ENCODE assay signal across 8 mouse cellular contexts in genomic region chr2:64098618-64099320, GRCm38 (mm10). TPM values are rescaled to one million over a fixed set of nuclear protein-coding genes. Genes with fewer than 3 reads are reported as not detected.
DNase-seq lines count a peak whose midpoint lies in the region; ATAC-seq and TF ChIP-seq lines count a peak whose summit lies in the region.

No protein-coding gene starts in this region.

- TF ChIP-seq CTCF in layer of hippocampus, adult 2 months (conservative IDR thresholded peaks at IDR 0.05) = peak; percentile 29
- TF ChIP-seq CTCF in bone marrow macrophage, adult 2 months (IDR thresholded peaks at IDR 0.05; ENCODE audit: low read depth, low read length) = no peak
- peak; percentile 49 for TF ChIP-seq CTCF in stomach, postnatal 0 days (IDR thresholded peaks at IDR 0.05; ENCODE audit: low read depth)

- H3K36me3 ChIP-seq in kidney, embryonic 14.5 days (ENCODE audit: control insufficient read depth, insufficient read depth, low read length) = no peaks in the 10 kb centered on the region
- no peaks in the 10 kb centered on the region for H3K36me3 ChIP-seq in stomach, postnatal 0 days (ENCODE audit: control insufficient read depth, insufficient read depth, low read length)

- under 1% methylated on average over 21 of the region's 21 CpGs for WGBS in kidney, embryonic 14.5 days
- WGBS in stomach, postnatal 0 days = 10% methylated on average over 21 of the region's 21 CpGs

- intact Hi-C loops in gastrocnemius, postnatal 14 days (cut with DNase I; ENCODE audit: low total_unique reads) = no loop called here

- ATAC-seq in kidney, embryonic 14.5 days (ENCODE audit: low FRiP score, low TSS enrichment) = peak; percentile 86
- ATAC-seq in stomach, postnatal 0 days (ENCODE audit: low FRiP score, low TSS enrichment) = peak; percentile 75

- H3K27me3 ChIP-seq in kidney, embryonic 14.5 days (ENCODE audit: control insufficient read depth, insufficient read depth, low read length) = no peaks in the 10 kb centered on the region
- no peaks in the 10 kb centered on the region for H3K27me3 ChIP-seq in stomach, postnatal 0 days (ENCODE audit: control insufficient read depth, insufficient read depth, low read length)

- peak overlapping the region; percentile 96 for H3K9ac ChIP-seq in kidney, embryonic 14.5 days (ENCODE audit: low read depth, low read length)
- H3K9ac ChIP-seq in stomach, postnatal 0 days (ENCODE audit: low read length) = peak overlapping the region; percentile 77

- TF ChIP-seq POLR2A in bone marrow macrophage, adult 2 months (IDR thresholded peaks at IDR 0.05; ENCODE audit: borderline replicate concordance, low read depth, low read length) = no peak

- DNase-seq in layer of hippocampus, adult 2 months (ENCODE audit: low spot score in 2 of 2) = no peak
- no peak for DNase-seq in layer of hippocampus, adult 11-12 months (ENCODE audit: low spot score)
- DNase-seq in gastrocnemius, postnatal 14 days = peak; percentile 24
- DNase-seq in lung, postnatal 36 days = peak; percentile 9
- DNase-seq in stomach, postnatal 0 days (ENCODE audit: low spot score) = peak; percentile 57
- no peak for DNase-seq in natural killer cell, adult 2 months (ENCODE audit: low spot score in 2 of 2)

- peak overlapping the region; percentile 80 for H3K4me2 ChIP-seq in kidney, embryonic 14.5 days (replicated peaks; ENCODE audit: low read depth, low read length)
- peak overlapping the region; percentile 83 for H3K4me2 ChIP-seq in stomach, postnatal 0 days (replicated peaks; ENCODE audit: low read depth)

- H3K4me1 ChIP-seq in bone marrow macrophage, adult 2 months (ENCODE audit: control insufficient read depth, insufficient read depth, low read length) = no peaks in the 10 kb centered on the region
- peaks cover 5% of the 10 kb centered on the region for H3K4me1 ChIP-seq in kidney, embryonic 14.5 days (ENCODE audit: control insufficient read depth, insufficient read depth, low read length)
- H3K4me1 ChIP-seq in stomach, postnatal 0 days (replicated peaks; ENCODE audit: control insufficient read depth, insufficient read depth) = no peaks in the 10 kb centered on the region

- H3K27ac ChIP-seq in layer of hippocampus, adult 2 months = 0 out of 2 replicates have a peak overlapping the region, but pooled peaks have one; percentile 53
- no peak overlapping the region for H3K27ac ChIP-seq in bone marrow macrophage, adult 2 months (ENCODE audit: insufficient read depth, low read depth, low read length)
- peak overlapping the region; percentile 96 for H3K27ac ChIP-seq in kidney, embryonic 14.5 days (ENCODE audit: low read depth, low read length)
- H3K27ac ChIP-seq in stomach, postnatal 0 days (replicated peaks) = peak overlapping the region; percentile 87

- no peaks in the 10 kb centered on the region for H3K9me3 ChIP-seq in kidney, embryonic 14.5 days (ENCODE audit: control insufficient read depth, low read length)
- H3K9me3 ChIP-seq in stomach, postnatal 0 days (ENCODE audit: control insufficient read depth, low read length) = no peaks in the 10 kb centered on the region

- TF ChIP-seq EP300 in stomach, postnatal 0 days (optimal IDR thresholded peaks at IDR 0.05) = no peak

- H3K4me3 ChIP-seq in layer of hippocampus, adult 2 months = peak overlapping the region; percentile 49
- H3K4me3 ChIP-seq in bone marrow macrophage, adult 2 months (ENCODE audit: insufficient read depth, low read length) = peak overlapping the region; percentile 35
- H3K4me3 ChIP-seq in kidney, embryonic 14.5 days (ENCODE audit: low read length) = peak overlapping the region; percentile 72
- H3K4me3 ChIP-seq in stomach, postnatal 0 days (ENCODE audit: low read depth, low read length) = peak overlapping the region; percentile 75

RNA-seq across cellular contexts. Expression of gene Fign, which starts 0.9 kb away (rescaled TPM):
- total RNA-seq in layer of hippocampus, adult 2 months (2021) = 1 to 10 TPM; 1.2 to 1.4 TPM
- 0.11 TPM in 1 of 2 replicates, not detected in the other for polyA plus RNA-seq in bone marrow macrophage, adult 2 months (2012; ENCODE audit: insufficient read depth, insufficient read length, missing spikeins)
- total RNA-seq in gastrocnemius, postnatal 14 days (2021) = 1 to 10 TPM in 1 of 2 experiments, under 1 TPM in 1; 0.95 to 2.6 TPM
- polyA plus RNA-seq in kidney, embryonic 14.5 days (2014; fragmentation: Nextera tagmentation; extraction: Ambion mirVana) = 12.3 and 13.1 TPM in 2 replicates
- 0.93 and 1.3 TPM in 2 replicates for polyA plus RNA-seq in stomach, postnatal 0 days (2015; fragmentation: Nextera tagmentation; extraction: Ambion mirVana)

Comparison
In these comparisons a context has a peak if more than half of its experiments do, and no peak if none do; other contexts are left out.
1. DNase-seq: peak in gastrocnemius, postnatal 14 days (single experiment), lung, postnatal 36 days (single experiment) and stomach, postnatal 0 days (single experiment); none in layer of hippocampus, adult 2 months (0 of 2), layer of hippocampus, adult 11-12 months (single experiment) and natural killer cell, adult 2 months (0 of 2).
2. Peak in every context shown above with its lines, with median percentiles within 50 percentile points of each other: H3K4me3 ChIP-seq.